Mouse (Mus musculus): ENCODE results near the gene Fam131c.

Gene Fam131c

GRCm38 (mm10) chr4:141406516-141407299 lies 38.7 kb downstream of the Fam131c start:
- DNase-seq (ENCODE audit: low spot score in 2 of 2) = peak in 1 of 2 experiments; percentile 47

- DNase-seq (ENCODE audit: low spot score in 2 of 2) = no peak
These were observed 40.6 kb downstream of the Fam131c start for GRCm38 (mm10) chr4:141408577-141408976.

- DNase-seq (ENCODE audit: low spot score in 2 of 2) = no peak
These were observed 43.5 kb downstream of the Fam131c start for GRCm38 (mm10) chr4:141411430-141411992.

GRCm38 (mm10) chr4:141415924-141416323 lies 47.9 kb downstream of the Fam131c start, which contains the start of gene Clcnkb:
TSS of gene Clcnkb (minus strand) at chr4:141416014.
- DNase-seq (ENCODE audit: low spot score in 2 of 2) = no peak

- DNase-seq (ENCODE audit: low spot score in 2 of 2) = no peak
These were observed 51.6 kb downstream of the Fam131c start for GRCm38 (mm10) chr4:141419398-141420191.

- no peak for DNase-seq (ENCODE audit: low spot score in 2 of 2)
These were observed 52.3 kb downstream of the Fam131c start, which contains the start of gene Hspb7 for GRCm38 (mm10) chr4:141420192-141420829. TSS of gene Hspb7 (plus strand) at chr4:141420779.

- DNase-seq (ENCODE audit: low spot score in 2 of 2) = no peak
These were observed 52.9 kb downstream of the Fam131c start for GRCm38 (mm10) chr4:141420886-141421285.

GRCm38 (mm10) chr4:141421423-141421822 lies 53.4 kb downstream of the Fam131c start:
- DNase-seq (ENCODE audit: low spot score in 2 of 2) = peak in 1 of 2 experiments; percentile 58

GRCm38 (mm10) chr4:141422841-141423240 lies 54.8 kb downstream of the Fam131c start:
- no peak for DNase-seq (ENCODE audit: low spot score in 2 of 2)

GRCm38 (mm10) chr4:141423288-141423687 lies 55.3 kb downstream of the Fam131c start:
- DNase-seq (ENCODE audit: low spot score in 2 of 2) = no peak

GRCm38 (mm10) chr4:141423691-141424431 lies 55.8 kb downstream of the Fam131c start:
- no peak for DNase-seq (ENCODE audit: low spot score in 2 of 2)

GRCm38 (mm10) chr4:141425484-141426479 lies 57.8 kb downstream of the Fam131c start:
- DNase-seq (ENCODE audit: low spot score in 2 of 2) = no peak

GRCm38 (mm10) chr4:141426796-141427745 lies 59.1 kb downstream of the Fam131c start:
- DNase-seq (ENCODE audit: low spot score in 2 of 2) = no peak

GRCm38 (mm10) chr4:141427921-141428320 lies 59.9 kb downstream of the Fam131c start:
- DNase-seq (ENCODE audit: low spot score in 2 of 2) = no peak

- no peak for DNase-seq (ENCODE audit: low spot score in 2 of 2)
These were observed 61.4 kb downstream of the Fam131c start for GRCm38 (mm10) chr4:141429381-141429780.

- DNase-seq (ENCODE audit: low spot score in 2 of 2) = no peak
These were observed 61.8 kb downstream of the Fam131c start for GRCm38 (mm10) chr4:141429847-141430246.

- DNase-seq (ENCODE audit: low spot score in 2 of 2) = peak; percentile 68 to 74
These were observed 63.0 kb downstream of the Fam131c start for GRCm38 (mm10) chr4:141430997-141431396.

- no peak for DNase-seq (ENCODE audit: low spot score in 2 of 2)
These were observed 64.6 kb downstream of the Fam131c start for GRCm38 (mm10) chr4:141432666-141433065.

- DNase-seq (ENCODE audit: low spot score in 2 of 2) = no peak
These were observed 65.2 kb downstream of the Fam131c start for GRCm38 (mm10) chr4:141433191-141433590.
